Mouse (Mus musculus) ES-E14 (cell line): ENCODE results near the gene Iqschfp. TPM values are rescaled to one million over a fixed set of nuclear protein-coding genes. Genes with fewer than 3 reads are reported as not detected.

Experiments used
- DNase-seq: peaks from one replicate; pipeline ENCODE4 v3.0.0-alpha.2; 2013; ENCODE audit warnings: low read depth, low spot score
- H3K27ac ChIP-seq: 2 replicates; pipeline ENCODE4 v1.5.1; 2012; ENCODE audit warnings: low read depth, mild to moderate bottlenecking, low read length, moderate library complexity, mixed read lengths; ENCODE audit not compliant: poor library complexity, insufficient read depth, severe bottlenecking
- H3K36me3 ChIP-seq: 2 replicates; pipeline ENCODE4 v1.6.1; 2012; ENCODE audit warnings: mild to moderate bottlenecking, low read length, moderate library complexity, mixed read lengths; ENCODE audit not compliant: control insufficient read depth, poor library complexity, insufficient read depth, severe bottlenecking
- H3K4me1 ChIP-seq, 2 experiments: fragments of 150-350 bp in 1 of 2; sonication (generic) in 1 of 2; 2 replicates each; pipeline ENCODE4 v1.6.1; 2012; ENCODE audit warnings: low read length in 2 of 2, mild to moderate bottlenecking in 1 of 2, mixed read lengths in 1 of 2; ENCODE audit not compliant: control insufficient read depth in 2 of 2, insufficient read depth in 2 of 2, poor library complexity in 1 of 2
- H3K4me3 ChIP-seq, 2 experiments: fragments of 150-350 bp in 1 of 2; sonication (generic) in 1 of 2; 2 replicates each; pipeline ENCODE4 v1.5.1; 2012; ENCODE audit warnings: low read length in 2 of 2, low read depth in 1 of 2, mild to moderate bottlenecking in 1 of 2, mixed read lengths in 1 of 2; ENCODE audit not compliant: insufficient read depth in 1 of 2, poor library complexity in 1 of 2, severe bottlenecking in 1 of 2
- H3K9ac ChIP-seq: 2 replicates; pipeline ENCODE4 v1.6.1; 2012; ENCODE audit warnings: low read depth, mild to moderate bottlenecking, low read length, mixed read lengths; ENCODE audit not compliant: poor library complexity, insufficient read depth, severe bottlenecking
- H3K9me3 ChIP-seq: fragments of 150-350 bp; sonication (generic); 2 replicates; pipeline ENCODE4 v1.6.1; 2012; ENCODE audit warnings: low read depth, mild to moderate bottlenecking, low read length; ENCODE audit not compliant: control insufficient read depth, insufficient read depth
- CHD2 ChIP-seq: IDR thresholded peaks from 2 replicates; pipeline ENCODE4 v1.6.1; 2014; ENCODE audit warnings: mild to moderate bottlenecking, low read depth, low read length, inconsistent platforms
- HCFC1 ChIP-seq: IDR thresholded peaks from 2 replicates; pipeline ENCODE4 v1.6.1; 2012; ENCODE audit warnings: low read length, inconsistent platforms, borderline replicate concordance; ENCODE audit not compliant: insufficient read depth
- MAFK ChIP-seq: IDR thresholded peaks from 2 replicates; pipeline ENCODE4 v1.6.1; 2014; ENCODE audit warnings: mild to moderate bottlenecking, low read depth, low read length, inconsistent platforms; ENCODE audit not compliant: insufficient read depth
- ZC3H11A ChIP-seq: IDR thresholded peaks from 2 replicates; pipeline ENCODE4 v1.6.1; 2012; ENCODE audit warnings: low read depth, mild to moderate bottlenecking, inconsistent platforms, low read length, borderline replicate concordance
- ZNF384 ChIP-seq: IDR thresholded peaks from 2 replicates; pipeline ENCODE4 v1.6.1; 2012; ENCODE audit warnings: low read depth, low read length, inconsistent platforms
- in situ Hi-C, 2 experiments: fragments of 600-800 bp; cut with MboI; formaldehyde crosslinking; loops; one replicate each; pipeline ENCODE4 v1.15.1; 2025; ENCODE audit warnings: low sequenced_read_pairs in 2 of 2, inconsistent platforms in 1 of 2; ENCODE audit not compliant: unreplicated experiment in 2 of 2
- total RNA-seq: library from RNA; depleted of rRNA; stranded (reverse); fragments of 300-350 nt; gene quantifications from 2 replicates; pipeline ENCODE4 v1.2.3, GENCODE M21; 2012

The Iqschfp gene
- total RNA-seq, 1 experiment, result not detected

DNA sequence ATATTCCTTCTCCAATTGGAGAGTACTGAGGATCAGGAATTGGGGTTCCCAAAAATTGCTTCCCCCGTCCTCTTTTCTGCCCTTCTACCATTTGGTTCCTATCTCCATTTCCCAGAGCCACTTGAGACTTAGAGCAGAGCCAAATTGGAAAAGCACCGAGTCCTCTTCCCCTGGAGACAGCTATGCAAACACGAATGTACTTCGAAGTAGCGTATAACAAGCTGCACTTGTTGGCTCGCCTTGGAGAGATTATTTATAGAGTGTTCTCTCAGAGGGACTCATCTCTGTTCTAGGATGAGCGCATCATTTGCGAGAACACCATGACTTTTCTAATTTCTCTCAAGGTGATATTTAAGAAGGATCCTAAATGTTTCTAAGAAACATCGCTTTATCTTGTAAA lies 710.9 kb downstream of the Iqschfp start:
- H3K9me3 ChIP-seq, result no peaks in the 10 kb centered on the region
- H3K27ac ChIP-seq, result no peak overlapping the region
- in situ Hi-C loops, result no loop called here
- no peak overlapping the region for H3K4me3 ChIP-seq
- no peak overlapping the region for H3K9ac ChIP-seq
- no peak for DNase-seq
- peaks cover 0 to 3% of the 10 kb centered on the region in 2 experiments; a peak in 1 of 4 replicates for H3K4me1 ChIP-seq
- H3K36me3 ChIP-seq, result no peaks in the 10 kb centered on the region; the same call in 1 of the 2 replicates
- no peak for TF ChIP-seq MAFK
- TF ChIP-seq HCFC1, result no peak
- TF ChIP-seq ZC3H11A, result no peak
- TF ChIP-seq ZNF384, result no peak
- TF ChIP-seq CHD2, result no peak

DNA sequence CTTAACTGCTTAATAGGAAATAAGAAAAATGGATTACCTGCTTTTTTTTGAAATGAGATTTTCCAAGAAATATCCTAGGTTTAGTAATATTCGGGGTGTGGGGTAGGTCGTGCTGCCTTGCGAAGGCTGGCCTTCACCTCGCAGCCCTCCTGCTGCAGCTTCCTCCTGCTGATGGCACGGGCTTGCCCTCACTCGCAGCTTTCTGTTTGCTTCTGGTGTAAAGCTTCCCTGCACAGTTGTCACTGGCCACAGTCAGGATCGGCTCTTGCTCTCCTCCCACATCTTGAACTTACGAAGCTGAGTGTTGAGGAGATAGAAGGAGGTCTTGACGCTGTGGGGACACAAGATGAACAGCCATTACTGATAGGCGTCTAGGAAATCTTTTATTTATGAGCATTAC lies 712.4 kb downstream of the Iqschfp start:
- peaks cover 0 to 6% of the 10 kb centered on the region in 2 experiments; a peak in 1 of 4 replicates for H3K4me1 ChIP-seq
- H3K9me3 ChIP-seq, result no peaks in the 10 kb centered on the region
- no peak for DNase-seq
- H3K4me3 ChIP-seq, result no peak overlapping the region
- H3K9ac ChIP-seq, result no peak overlapping the region
- in situ Hi-C loops, result no loop called here
- TF ChIP-seq ZNF384 (no peak), MAFK (no peak), ZC3H11A (no peak), CHD2 (no peak), HCFC1 (no peak)
- H3K36me3 ChIP-seq, result peaks cover 2% of the 10 kb centered on the region; the same call in 1 of the 2 replicates
- H3K27ac ChIP-seq, result no peak overlapping the region

DNA sequence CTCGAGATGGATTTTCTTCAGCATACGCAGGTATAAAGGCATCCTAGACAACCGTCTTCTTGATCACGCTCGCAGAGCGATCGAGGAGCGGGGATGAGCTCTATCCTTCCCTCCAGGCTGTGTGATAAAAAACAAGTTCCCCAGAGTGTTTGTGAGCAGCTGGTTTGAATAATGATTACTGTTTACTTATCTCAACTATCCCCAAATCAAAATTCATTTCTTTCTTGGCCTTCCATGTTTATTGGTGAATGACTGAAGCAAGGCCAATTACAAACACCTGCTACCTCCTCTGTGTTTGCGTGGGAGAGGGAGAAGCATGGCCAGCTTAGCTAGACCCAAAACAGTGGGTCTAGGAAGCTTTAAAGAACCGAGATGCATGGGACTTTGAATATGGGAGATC lies 712.9 kb downstream of the Iqschfp start:
- H3K4me3 ChIP-seq, result no peak overlapping the region
- in situ Hi-C loops, result no loop called here
- TF ChIP-seq ZNF384, result no peak
- no peak for TF ChIP-seq MAFK
- no peak for TF ChIP-seq ZC3H11A
- no peak for TF ChIP-seq HCFC1

DNA sequence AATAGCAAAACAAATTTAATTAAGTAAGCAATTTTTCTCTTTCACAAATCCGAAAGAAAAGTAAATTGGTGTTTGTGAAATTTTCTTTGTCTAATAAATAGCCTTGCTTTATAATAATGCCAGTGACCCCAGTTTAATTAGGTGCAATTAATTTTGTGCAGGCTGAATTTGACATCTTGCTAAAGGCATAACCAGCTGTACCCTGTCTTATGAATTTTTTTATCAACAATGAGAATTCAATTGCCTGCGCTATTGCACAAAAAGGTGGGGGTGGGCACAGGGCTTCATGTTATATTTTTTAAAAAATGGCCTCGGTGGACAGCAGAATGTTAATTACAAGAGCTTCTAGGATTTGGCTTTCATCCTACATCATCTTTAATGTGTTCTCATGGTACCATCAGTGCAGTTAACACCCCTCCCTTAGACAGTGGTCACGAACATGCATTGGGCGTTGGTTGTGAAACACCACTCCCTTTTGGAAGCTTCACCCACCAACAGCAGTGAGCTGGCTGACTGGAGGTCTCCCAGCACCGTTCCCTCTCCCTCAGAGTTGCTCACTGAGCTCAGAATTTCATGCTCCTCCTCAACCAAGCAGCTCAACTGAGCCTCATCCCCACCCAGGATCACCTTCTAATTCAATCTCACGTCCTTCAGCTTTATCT lies 714.0 kb downstream of the Iqschfp start:
- H3K36me3 ChIP-seq, result peaks cover 2% of the 10 kb centered on the region; the same call in 1 of the 2 replicates
- no peaks in the 10 kb centered on the region for H3K9me3 ChIP-seq
- DNase-seq, result no peak
- in situ Hi-C loops, result no loop called here
- H3K9ac ChIP-seq, result no peak overlapping the region
- no peak overlapping the region for H3K27ac ChIP-seq
- no peak overlapping the region for H3K4me3 ChIP-seq
- peaks cover 0 to 6% of the 10 kb centered on the region in 2 experiments; a peak in 1 of 4 replicates for H3K4me1 ChIP-seq
- TF ChIP-seq CHD2, result no peak
- no peak for TF ChIP-seq ZNF384
- TF ChIP-seq ZC3H11A, result no peak
- no peak for TF ChIP-seq MAFK
- no peak for TF ChIP-seq HCFC1

More for the DNA sequence above, 712.9 kb downstream of the Iqschfp start:
- no peak overlapping the region for H3K27ac ChIP-seq
- H3K9me3 ChIP-seq, result no peaks in the 10 kb centered on the region
- DNase-seq, result no peak
- peaks cover 2% of the 10 kb centered on the region; the same call in 1 of the 2 replicates for H3K36me3 ChIP-seq
- peaks cover 0 to 6% of the 10 kb centered on the region in 2 experiments; a peak in 1 of 4 replicates for H3K4me1 ChIP-seq
- no peak overlapping the region for H3K9ac ChIP-seq
